Mouse (Mus musculus): ENCODE data around the gene Prkn.

GRCm38 (mm10) chr17:11931641-11932040 lies 1091.5 kb downstream of the Prkn start:
- TF ChIP-seq CTCF (IDR thresholded peaks at IDR 0.05), result no peak
- TF ChIP-seq POLR2A (IDR thresholded peaks at IDR 0.05; ENCODE audit: insufficient read depth, low read depth, low read length), result no peak
